Mouse (Mus musculus): ENCODE data around the gene Slc9a8.

DNA sequence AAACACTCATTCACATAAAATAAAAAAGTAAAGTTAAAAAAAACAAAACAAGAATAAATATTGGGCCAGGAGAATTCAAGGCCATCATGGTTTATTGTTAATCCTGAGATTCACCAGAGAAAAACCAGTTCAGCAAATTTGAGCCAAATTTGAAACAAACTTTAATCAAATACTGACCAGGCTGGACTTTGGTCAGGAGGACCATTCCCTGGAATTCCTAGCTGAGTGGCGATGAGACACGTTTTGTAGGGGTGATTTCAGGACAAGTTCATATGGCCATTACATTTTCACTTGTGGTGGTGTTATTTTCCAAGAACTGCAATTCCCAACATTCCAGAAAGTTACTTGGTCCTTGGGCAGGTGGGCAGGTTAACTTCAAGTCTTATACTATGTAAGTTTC lies 14.1 kb downstream of the Slc9a8 start:
- TF ChIP-seq CTCF (IDR thresholded peaks at IDR 0.05; ENCODE audit: low read depth) (no peak), EP300 (optimal IDR thresholded peaks at IDR 0.05) (no peak)

Measured in stomach, postnatal 0 days (tissue).